Mouse (Mus musculus) CD4-positive helper T cell, adult 2 months (primary cell): ENCODE data around the gene Abcc3.
"Not testable (repeated sequence)": the region's sequence is repeated elsewhere in the genome, so short reads cannot be mapped to it uniquely, and the experiment has no call there.

Experiments
- DNase-seq: peaks from one replicate; pipeline ENCODE4 v3.0.0-alpha.2; 2012; ENCODE audit warnings: low read depth, missing footprints, low spot score

Abcc3 gene

DNA sequence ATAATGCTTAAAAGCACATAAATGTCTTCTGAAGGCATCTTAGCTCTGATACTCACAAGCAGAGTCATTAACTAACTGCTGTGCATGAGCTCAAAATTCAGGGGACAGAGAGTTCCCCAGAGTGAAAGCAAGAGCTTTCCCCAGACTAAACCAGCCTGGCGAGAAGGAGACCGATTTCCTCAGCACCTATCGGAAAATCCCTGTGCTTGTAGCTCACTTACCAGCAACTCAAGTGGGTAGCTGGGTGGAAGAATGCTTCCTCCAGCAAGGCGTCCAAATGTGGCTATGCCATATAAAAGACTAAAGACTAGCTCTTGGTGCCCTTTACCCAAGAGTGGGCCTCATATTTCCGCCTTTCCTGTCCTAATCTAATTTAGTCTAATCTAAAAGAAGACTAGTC, 9.9 kb upstream of the Abcc3 start:
- DNase-seq, result no peak

DNA sequence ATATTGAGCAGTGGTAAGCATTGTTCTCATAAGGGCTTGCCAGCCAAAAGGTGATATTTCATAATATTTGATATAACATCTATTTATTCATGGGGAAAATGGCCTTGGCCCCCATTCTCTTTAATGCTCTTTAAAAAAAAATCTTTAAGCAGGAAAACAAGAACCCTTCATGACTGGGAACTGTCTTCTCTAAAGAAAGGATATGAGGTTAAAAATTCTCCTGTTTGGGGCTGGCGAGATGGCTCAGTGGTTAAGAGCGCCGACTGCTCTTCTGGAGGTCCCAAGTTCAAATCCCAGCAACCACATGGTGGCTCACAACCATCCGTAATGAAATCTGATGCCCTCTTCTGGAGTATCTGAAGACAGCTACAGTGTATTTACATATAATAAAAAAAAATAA, 9.2 kb upstream of the Abcc3 start:
- DNase-seq, result not testable (repeated sequence)

DNA sequence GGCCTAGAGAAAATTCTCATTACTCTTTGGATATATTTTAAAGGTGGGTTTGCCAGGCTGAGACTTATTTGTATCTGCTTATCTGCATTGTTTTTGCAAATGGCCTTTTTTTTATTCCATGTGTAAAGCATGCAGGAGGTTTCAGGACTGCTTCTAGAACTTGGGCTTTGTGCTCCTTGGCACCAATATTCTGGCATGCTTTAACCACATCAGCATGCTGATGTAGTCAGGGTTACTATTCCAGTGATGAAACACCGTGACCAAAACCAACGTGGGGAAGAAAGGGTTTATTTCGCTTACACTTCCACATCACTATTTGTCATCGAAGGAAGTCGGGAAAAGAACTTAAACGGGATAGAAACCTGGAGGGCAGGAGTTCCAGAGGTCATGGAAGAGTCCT, 8.2 kb upstream of the Abcc3 start:
- no peak for DNase-seq

DNA sequence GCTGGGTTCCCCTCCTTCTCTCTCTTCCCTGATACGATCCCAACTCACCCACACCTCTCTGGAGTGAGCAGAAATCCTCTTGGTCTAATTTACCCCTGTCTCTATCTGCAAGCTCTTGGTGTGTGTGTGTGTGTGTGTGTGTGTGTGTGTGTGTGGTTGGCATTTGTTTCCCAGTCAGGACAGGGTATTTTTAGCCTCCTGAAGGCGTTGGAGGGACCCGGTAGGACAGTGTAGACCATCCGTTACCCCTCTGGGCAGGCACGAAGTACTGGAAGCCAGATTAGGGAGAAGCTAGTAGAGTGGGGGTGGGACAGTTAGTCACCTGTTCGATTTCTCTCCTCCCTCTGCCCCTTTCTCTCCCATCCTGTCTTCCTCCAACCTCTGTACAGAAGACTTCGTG, 1.3 kb upstream of the Abcc3 start:
- DNase-seq, result no peak

DNA sequence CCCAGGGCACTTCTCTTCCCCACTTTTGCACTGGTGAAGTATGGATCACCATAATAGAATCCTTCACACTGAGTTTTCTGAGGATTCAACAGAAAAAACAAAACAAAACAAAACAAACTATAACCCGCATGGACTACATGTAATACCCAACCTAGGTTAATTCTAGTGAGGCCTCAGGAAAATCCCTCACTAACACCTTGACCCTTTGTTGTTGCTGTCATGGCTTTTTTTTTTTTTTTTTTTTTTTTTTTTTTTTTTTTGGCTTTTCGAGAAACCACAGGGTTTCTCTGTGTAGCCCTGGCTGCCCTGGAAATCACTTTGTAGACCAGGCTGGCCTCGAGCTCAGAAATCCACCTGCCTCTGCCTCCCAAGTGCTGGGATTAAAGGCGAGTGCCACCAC, 693 bp upstream of the Abcc3 start:
- DNase-seq, result not testable (repeated sequence)

DNA sequence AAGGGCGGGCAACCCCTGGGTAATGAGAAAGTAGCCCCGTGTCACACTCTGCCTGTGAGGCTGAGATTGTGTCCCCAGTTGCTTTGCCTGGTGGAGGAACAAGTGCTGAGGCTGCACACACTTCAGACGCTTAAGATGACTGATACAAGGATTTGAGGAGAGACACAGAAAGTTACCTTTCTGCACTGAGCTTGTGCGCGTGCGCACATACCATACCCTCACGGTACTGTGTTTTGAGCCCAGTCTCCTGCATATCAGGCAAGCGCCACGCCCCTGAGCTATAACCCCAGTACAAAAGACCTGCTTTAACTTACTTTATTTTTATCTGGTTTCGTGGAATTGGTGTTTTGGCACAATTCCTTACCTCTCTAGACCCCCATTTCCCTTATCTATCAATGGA, 1.1 kb downstream of the Abcc3 start:
- no peak for DNase-seq

DNA sequence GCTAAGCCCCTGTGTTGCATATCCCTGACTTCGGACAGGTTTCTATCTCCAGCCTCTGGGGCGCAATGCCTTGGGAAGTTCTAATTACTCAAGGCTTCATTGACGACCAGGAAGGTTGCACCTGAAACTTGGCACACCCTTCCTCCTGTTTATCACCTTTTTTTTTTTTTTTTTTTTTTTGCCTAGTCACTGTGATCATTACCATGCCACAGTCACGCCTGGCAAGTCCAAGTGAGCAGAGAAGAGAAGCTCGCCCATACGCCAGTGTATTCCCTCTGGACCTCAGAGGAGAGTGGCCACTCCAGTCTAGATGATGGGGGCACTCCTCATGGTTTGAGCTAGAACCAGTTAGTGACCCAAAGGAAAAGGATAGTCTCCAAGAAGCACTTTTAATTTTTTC, 2.0 kb downstream of the Abcc3 start:
- no peak for DNase-seq

DNA sequence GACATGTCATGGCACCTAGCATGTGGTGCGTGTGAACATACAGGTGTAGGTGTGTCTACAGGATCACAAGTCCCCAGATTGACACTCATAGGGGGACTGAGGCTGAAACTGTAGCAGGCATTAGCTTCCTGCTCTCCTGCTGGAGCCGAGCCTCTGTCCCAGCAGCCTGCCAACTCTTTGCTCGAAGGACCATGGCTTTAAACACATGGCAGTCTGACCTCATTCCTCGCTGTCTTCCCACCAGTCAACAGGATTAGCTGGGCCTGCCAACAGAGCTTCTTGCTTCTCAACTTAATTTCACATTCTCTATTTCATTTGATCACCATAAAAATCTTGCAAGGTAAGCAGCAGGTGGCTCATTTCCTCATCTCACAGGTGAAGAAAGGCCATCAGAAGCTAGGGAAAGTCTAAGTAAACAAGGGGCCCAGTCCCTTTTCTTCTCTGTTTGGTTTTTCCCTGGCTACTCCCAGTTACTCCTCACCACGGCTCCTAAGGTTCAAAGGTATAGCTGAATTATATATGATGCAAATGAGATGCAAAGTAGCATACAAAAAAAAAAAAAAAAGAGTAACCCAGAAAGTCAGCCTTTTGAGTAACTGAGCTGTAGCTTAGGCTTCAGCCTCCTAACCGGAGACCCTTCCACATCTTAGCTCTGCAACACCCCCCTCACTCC, 2.9 kb downstream of the Abcc3 start:
- DNase-seq, result no peak

DNA sequence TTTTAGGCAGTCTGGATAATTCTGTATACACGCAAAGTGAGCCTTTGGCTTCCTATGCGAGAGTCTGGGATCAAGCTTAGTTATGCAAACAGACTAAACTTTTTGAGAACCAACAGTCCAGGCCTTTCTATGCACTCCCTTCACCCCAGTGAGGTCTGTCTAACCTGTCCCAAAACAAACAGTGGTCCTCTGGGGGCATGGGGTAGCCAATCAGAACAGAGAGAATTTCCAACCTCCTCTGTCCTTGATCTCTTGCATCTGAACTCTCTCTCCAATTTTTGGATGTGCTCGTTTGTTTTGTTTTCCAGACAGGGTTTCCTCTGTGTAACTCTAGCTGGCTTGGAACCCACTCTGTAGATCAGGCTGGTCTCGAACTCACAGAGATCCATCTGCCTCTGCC, 3.8 kb downstream of the Abcc3 start:
- no peak for DNase-seq

DNA sequence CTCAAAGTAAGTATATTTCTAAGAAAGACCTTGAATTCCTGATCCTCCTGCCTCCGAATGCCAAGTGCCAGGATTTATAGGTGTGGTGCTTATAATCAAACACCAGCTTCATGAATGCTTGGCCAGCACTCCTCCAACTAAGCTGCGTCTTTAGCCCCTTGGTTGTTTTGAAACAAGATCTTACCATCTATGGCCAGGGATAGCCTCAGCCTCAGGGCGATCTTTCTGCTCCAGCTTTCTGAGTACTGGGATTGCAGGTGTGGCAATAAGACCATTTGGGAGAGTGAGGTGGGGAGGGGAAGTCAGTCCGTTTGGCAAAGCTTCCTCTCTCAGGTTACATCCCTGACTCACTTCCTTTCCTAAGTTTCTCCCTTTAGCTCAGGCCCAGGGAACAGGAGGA, 5.0 kb downstream of the Abcc3 start:
- DNase-seq, result no peak

DNA sequence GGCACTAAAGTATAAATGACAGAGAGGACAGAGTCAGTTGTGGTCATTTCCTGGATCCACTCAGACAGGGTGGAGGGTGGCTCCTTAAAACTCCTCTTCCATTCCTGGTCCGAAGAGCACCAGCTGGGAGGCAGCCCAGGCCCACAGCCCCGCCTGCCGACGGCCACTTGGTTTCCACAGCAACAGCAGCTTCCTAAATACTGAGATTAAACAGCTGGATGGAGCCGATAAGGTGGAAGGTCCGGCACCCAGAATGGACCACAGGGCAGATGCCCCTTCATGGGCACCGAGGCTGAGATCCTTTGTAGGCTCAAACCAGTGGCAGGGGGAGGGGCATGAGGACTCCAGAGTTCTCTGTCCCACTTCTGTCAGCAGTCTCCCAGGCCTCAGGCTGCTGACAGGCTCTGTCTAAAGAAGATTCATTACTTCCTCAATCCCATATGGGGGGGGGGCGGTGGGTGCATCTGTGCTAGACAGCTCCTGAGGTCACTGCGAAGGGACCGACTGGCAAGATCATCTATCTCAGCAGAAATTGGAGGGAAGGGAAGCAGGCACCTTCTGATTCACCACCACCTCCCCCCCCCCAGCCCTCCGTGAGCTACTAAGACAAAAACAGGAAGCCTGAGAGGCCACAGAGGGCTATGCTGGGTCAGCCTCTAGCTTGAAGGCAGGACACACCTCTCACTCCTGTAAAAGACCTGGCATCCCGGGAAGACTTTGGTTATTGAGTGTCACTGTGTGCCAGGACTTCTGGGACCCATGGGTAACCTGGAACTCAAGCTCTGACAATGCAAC, 6.6 kb downstream of the Abcc3 start:
- peak; percentile 67 for DNase-seq

DNA sequence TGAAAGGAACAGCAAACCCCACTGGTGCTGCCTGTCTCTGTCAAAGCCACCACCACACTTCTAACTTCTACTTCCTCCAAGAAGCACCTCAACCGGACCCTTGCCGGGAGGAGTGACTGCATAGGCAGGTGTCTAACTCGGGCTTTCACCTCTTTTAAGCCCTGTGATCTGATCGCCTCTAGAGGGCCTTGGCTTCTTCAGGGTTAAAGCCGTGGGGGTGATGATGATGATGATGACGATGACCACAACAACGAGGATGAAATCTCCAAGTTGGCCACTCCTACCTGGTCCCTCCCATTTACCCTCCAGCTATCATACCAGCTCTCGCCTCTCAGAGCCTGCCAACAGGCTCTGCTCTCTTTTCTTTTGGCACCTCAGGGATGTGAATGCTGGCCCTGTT, 13.1 kb downstream of the Abcc3 start:
- no peak for DNase-seq

DNA sequence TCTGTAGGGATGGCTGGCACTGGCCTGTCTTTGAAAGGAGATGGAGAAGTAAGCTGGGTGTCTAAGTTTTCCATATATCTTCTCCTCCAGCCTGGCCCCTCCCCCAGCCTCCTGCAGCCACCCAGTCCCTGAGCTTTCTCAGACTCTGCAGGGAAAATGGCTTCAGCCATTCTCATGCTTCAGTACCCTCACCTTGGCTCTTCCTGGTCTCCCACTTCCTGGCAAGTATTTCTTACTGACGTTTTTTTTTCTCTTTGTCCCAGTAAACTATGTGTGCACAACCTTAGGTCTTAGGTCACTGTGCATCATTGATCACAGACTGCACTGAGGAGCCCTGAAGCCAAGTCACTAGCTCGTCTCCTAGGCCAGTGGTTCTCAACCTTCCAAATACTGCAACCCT, 13.7 kb downstream of the Abcc3 start:
- DNase-seq, result no peak

DNA sequence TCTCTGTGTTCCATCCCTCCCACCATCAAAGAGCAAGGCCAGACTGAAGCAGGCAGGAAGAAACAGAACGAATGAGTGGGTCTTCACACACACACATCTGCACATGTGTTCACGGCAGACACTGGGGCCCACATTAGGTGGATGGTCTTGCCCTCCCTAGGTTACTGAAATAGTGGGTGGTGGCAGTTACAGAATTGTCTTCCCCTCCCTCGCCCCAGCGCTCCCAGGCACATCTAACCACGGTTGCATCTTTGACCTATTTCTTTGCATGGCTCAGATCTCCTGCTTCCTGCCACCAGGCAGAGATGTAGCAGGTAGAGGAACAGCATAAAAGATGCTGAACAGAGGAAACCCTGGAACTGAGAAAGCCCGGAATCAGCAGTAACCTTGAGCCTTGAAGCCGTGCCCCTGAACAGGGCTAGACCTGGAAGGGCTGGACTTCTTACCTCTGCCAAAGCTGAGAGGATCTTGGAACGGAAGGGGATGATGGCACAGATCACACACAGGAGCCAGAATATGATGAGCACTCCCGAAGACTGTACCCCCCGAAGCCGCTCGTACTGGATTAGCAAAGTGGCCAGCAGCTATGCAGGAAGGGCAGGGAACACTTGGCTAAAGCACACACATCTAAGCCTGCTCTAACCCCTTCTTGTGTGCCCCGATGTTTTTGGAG, 18.4 kb downstream of the Abcc3 start:
- DNase-seq, result no peak

DNA sequence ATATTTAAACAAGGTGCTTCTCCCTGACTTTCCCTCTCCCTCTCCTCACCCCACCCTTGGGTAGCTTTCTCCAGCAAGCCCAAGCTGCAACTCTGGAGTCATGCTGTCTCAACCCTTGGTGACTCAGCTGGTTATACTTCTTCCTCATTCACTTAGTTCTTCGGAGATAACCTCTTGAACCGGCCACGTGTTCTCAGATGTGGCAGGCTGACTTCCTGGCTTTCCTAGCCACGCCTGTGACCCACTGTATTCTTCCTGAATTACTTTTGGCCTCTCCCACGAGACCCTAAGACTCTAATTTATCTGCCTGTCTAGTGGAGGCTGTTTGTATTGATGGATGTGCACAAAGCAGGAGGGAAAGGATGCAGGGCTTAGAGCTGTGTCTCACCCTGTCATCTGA, 22.0 kb downstream of the Abcc3 start:
- DNase-seq, result peak; percentile 38

DNA sequence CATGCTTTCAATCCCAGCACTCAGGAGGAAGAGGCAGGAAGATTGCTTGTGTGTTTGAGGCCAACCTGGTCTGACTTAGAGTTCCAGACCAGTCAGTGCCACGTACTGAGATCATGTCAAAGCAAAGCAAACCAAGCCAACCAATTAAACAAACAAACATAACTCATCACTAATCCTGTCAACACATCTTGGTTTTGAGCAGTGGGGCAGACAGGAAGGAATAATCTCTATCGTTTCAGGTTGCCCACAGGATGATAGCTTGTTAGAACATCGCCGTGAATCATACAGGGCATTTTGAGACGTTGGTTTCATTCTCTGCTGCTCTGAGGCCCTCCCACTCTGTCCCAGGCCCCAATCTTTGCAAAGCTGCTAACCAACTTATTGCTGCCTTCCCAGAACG, 22.8 kb downstream of the Abcc3 start:
- peak; percentile 14 for DNase-seq

DNA sequence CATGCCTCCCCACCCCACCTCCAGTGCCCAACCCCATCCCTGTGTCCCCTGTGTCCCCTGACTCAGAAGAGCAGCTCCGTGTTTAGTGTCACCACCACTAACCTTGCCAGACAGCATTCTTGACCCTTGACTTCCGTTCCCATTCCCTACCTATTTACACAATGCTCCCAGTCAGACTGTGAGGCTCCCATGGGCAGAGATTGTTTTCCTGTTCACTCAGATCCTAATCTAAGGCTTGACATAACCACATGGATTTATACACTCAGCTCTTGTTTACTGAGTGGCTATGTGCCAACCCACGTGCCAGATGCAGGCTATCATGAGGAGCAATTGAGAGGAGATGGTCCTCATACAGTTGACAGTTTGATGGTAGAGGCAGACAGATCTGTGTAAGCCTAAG, 27.5 kb downstream of the Abcc3 start:
- DNase-seq, result no peak

DNA sequence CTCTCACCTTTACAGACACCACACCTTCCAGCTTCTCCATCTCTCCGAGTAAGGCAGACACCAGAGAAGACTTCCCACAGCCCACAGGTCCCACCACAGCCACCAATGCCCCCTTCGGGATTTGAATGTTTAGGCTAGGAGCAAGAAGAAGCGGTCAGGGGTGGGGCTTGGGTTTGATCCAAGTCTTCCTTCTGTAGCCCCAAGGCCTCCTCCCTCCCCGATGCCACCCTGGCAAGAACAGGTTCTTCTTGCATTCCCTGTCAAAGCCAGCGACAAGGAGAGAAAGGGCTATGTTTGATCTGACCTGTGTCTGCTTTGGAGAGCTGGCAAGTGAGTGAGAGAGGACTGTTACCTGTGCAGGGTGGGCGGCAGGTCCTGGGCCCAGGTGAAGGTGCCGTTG, 29.1 kb downstream of the Abcc3 start:
- DNase-seq, result no peak

DNA sequence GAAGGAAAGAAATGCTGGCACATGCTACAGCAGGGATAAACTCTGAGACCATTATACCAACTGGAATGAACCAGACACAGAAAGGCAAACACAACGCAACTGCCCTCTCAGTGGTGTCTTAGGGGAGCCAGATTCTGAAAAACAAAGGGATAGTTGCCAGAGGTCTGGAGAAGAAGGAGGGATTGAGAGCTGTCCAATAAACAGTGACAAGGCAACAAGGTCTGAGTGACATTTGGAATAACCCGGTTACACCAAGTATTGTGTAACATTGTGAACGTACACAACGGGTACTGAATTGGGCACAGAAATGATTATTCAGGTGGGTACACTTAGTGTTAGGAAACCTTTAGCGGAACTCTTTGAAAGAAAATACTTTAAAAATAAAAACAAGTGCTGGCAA, 30.7 kb downstream of the Abcc3 start:
- DNase-seq, result no peak

DNA sequence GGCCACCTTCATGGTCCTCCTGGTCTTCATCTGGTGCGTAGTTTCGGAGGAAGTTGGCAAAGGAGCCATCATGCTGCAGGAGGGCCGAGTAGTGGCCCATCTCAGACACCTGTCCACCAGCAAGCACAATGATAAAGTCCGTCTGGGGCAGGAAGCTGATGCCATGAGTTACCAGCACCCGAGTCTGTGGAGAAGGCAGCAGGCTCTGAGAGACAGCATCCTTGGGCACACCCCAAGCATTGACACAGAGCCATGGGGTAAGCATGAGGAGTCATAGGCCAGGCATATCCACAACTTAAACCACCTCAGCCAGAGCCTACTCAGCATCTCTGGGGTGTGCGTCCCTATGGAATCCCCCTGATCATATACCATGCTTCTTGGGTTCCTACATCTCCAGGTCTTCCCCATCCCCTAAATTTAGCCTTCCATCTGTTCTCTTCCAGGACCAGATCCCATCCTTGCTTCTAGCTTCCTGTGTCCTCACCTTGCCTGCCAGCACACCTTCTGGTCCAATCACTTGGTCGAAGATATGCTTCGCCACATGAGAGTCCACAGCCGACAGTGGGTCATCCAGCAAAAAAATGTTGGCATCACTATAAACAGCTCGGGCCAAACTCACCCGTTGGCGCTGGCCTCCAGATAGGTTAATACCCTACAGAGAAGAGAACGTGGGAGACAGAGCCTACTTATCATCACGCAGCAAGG, 31.5 kb downstream of the Abcc3 start:
- no peak for DNase-seq

DNA sequence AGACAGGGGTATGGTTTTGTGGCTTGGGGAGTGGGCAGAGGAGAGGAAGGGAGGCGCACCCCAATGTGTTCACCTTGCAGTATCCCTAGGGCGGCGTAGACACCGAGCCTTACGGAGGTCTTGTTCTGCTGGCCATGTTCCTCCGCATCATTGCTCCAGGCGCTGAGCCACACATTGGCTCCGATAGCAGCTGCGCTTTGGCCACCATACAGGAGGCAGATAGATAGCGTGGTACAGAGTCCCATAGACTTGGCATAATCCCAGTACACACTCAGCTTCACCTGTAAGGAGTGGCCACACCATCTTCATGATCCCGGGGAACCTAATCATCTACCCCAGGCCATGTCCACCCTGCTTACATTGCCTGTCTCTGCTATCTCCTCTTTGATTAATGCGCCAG, 33.6 kb downstream of the Abcc3 start:
- DNase-seq, result no peak

DNA sequence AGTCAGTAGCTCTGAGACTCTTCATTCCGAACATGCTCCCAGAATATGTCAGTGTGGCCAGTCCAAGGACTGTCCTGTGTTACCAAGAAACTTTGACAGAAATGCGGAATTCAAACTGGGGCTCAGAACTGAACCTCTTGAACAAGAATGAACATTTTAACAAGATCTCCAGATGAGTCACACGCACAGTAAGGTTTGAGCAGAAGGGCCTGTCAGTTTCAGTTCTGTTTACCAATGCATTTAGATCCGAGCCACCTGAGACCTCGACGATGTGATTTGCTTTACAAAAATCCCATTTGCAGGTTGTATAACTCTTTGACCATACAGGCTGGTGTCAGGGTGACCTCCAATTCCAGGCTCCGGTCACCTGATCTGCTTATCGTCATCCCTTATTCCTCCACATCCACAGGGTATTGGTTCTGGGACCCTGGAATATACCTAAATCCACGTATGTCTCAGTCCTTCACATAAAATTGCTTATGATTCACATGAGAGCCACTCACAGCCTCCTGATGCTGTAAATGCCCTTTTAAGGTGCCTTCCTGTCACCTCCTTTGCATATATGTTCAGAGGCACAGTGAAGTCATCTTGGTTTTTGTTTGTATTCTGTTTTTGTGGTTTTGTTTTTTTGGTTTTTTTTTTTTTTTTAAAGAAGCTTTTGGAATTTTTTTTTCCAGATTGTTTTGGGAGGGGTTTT, 37.1 kb downstream of the Abcc3 start:
- DNase-seq, result no peak
